Mouse (Mus musculus) embryo, embryonic 10 days (tissue): Measurements from ENCODE around the gene Bpnt1.

ENCODE experiments used
- DNase-seq: peaks from one replicate; pipeline ENCODE4 v3.0.0-alpha.2; 2015; ENCODE audit warnings: low spot score

Gene Bpnt1

GRCm38 (mm10) chr1:185331364-185331763 is 585 bp upstream of the Bpnt1 start:
- no peak for DNase-seq

- no peak for DNase-seq
Observed at GRCm38 (mm10) chr1:185333651-185334050, 1.7 kb downstream of the Bpnt1 start.

- DNase-seq = no peak
Observed at GRCm38 (mm10) chr1:185334136-185334535, 2.2 kb downstream of the Bpnt1 start.

GRCm38 (mm10) chr1:185335231-185335765 is 3.3 kb downstream of the Bpnt1 start:
- no peak for DNase-seq

GRCm38 (mm10) chr1:185336535-185336934 is 4.6 kb downstream of the Bpnt1 start:
- DNase-seq = no peak

GRCm38 (mm10) chr1:185342441-185342840 is 10.5 kb downstream of the Bpnt1 start:
- no peak for DNase-seq

GRCm38 (mm10) chr1:185343422-185343821 is 11.5 kb downstream of the Bpnt1 start:
- peak; percentile 25 for DNase-seq

GRCm38 (mm10) chr1:185346188-185346587 is 14.2 kb downstream of the Bpnt1 start:
- DNase-seq = peak; percentile 50

GRCm38 (mm10) chr1:185349741-185350140 is 17.8 kb downstream of the Bpnt1 start:
- DNase-seq = no peak

- no peak for DNase-seq
Observed at GRCm38 (mm10) chr1:185350611-185351010, 18.7 kb downstream of the Bpnt1 start.

- DNase-seq = no peak
Observed at GRCm38 (mm10) chr1:185352151-185352550, 20.2 kb downstream of the Bpnt1 start.

- DNase-seq = no peak
Observed at GRCm38 (mm10) chr1:185353351-185353750, 21.4 kb downstream of the Bpnt1 start.

- DNase-seq = no peak
Observed at GRCm38 (mm10) chr1:185354731-185355130, 22.8 kb downstream of the Bpnt1 start.

GRCm38 (mm10) chr1:185356246-185356645 is 24.3 kb downstream of the Bpnt1 start:
- DNase-seq = no peak

- DNase-seq = no peak
Observed at GRCm38 (mm10) chr1:185358211-185358610, 26.3 kb downstream of the Bpnt1 start.

- DNase-seq = peak; percentile 100
Observed at GRCm38 (mm10) chr1:185362677-185363520, 30.9 kb downstream of the Bpnt1 start, which contains the start of gene Eprs. Gene Eprs (plus strand): TSS chr1:185363044.

- DNase-seq = peak; percentile 84
Observed at GRCm38 (mm10) chr1:185363526-185364182, 31.7 kb downstream of the Bpnt1 start.

GRCm38 (mm10) chr1:185364183-185364540 is 32.2 kb downstream of the Bpnt1 start:
- DNase-seq = no peak

GRCm38 (mm10) chr1:185367383-185367782 is 35.4 kb downstream of the Bpnt1 start:
- no peak for DNase-seq

- DNase-seq = no peak
Observed at GRCm38 (mm10) chr1:185369979-185370378, 38.0 kb downstream of the Bpnt1 start.

- no peak for DNase-seq
Observed at GRCm38 (mm10) chr1:185376390-185376789, 44.4 kb downstream of the Bpnt1 start.

- no peak for DNase-seq
Observed at GRCm38 (mm10) chr1:185377429-185377828, 45.5 kb downstream of the Bpnt1 start.

GRCm38 (mm10) chr1:185401615-185402014 is 69.7 kb downstream of the Bpnt1 start:
- DNase-seq = no peak
